Mouse (Mus musculus): Measurements from ENCODE around the gene Olfr417. TPM values are rescaled to one million over a fixed set of nuclear protein-coding genes. Genes with fewer than 3 reads are reported as not detected.

Olfr417 gene
- polyA plus RNA-seq, 1 experiment from 2014 or later = not detected

GRCm38 (mm10) chr1:174423764-174424163 lies 58.8 kb downstream of the Olfr417 start, which contains the start of gene Olfr414:
TSS of gene Olfr414 (plus strand) at chr1:174424064.
- Histone ChIP-seq H3K4me3 (ENCODE audit: low read depth, low read length) (no peak within 1 kb of the TSS), H3K36me3 (replicated peaks; ENCODE audit: control insufficient read depth, insufficient read depth, low read depth, low read length) (no peaks in the 10 kb centered on the region), H3K4me1 (ENCODE audit: control insufficient read depth, insufficient read depth, low read length) (no peaks in the 10 kb centered on the region), H3K27me3 (ENCODE audit: control insufficient read depth, insufficient read depth, low read length) (no peaks in the 10 kb centered on the region), H3K9me3 (replicated peaks; ENCODE audit: control insufficient read depth, low read length) (no peaks in the 10 kb centered on the region), H3K9ac (replicated peaks; ENCODE audit: low read length) (no peak within 1 kb of the TSS), H3K4me2 (ENCODE audit: low read depth, low read length) (no peak within 1 kb of the TSS), H3K27ac (replicated peaks; ENCODE audit: low read depth, low read length) (no peak within 1 kb of the TSS)
- DNase-seq (ENCODE audit: low spot score) = no peak
- no peak for ATAC-seq (replicated peaks; ENCODE audit: insufficient number of reproducible peaks, low FRiP score, low TSS enrichment, low read depth)
- WGBS = 81% methylated on average over 1 of the region's 1 CpGs

Other genes starting within 250 kb of the Olfr417 start
- 0.64 and 0.90 TPM in 2 replicates for gene Olfr231, start 244.0 kb upstream of the Olfr417 start, polyA plus RNA-seq (2014; fragmentation: Nextera tagmentation; extraction: Ambion mirVana)
- 0.29 TPM in 1 of 2 replicates, not detected in the other for gene Olfr424, start 233.6 kb upstream of the Olfr417 start, polyA plus RNA-seq (2014; fragmentation: Nextera tagmentation; extraction: Ambion mirVana)
- 0.14 and 0.34 TPM in 2 replicates for gene Olfr420, start 209.5 kb upstream of the Olfr417 start, polyA plus RNA-seq (2014; fragmentation: Nextera tagmentation; extraction: Ambion mirVana)
- gene Spta1, start 192.3 kb upstream of the Olfr417 start, polyA plus RNA-seq (2014; fragmentation: Nextera tagmentation; extraction: Ambion mirVana) = 2.0 and 2.4 TPM in 2 replicates
- not detected in 2 replicates for gene Olfr419, start 113.1 kb upstream of the Olfr417 start, polyA plus RNA-seq (2014; fragmentation: Nextera tagmentation; extraction: Ambion mirVana)
- not detected in 2 replicates for gene Mptx1, start 34.6 kb upstream of the Olfr417 start, polyA plus RNA-seq (2014; fragmentation: Nextera tagmentation; extraction: Ambion mirVana)
- gene Olfr248, start 25.9 kb downstream of the Olfr417 start, polyA plus RNA-seq (2014; fragmentation: Nextera tagmentation; extraction: Ambion mirVana) = not detected in 2 replicates
- not detected in 2 replicates for gene Olfr414, start 58.9 kb downstream of the Olfr417 start, polyA plus RNA-seq (2014; fragmentation: Nextera tagmentation; extraction: Ambion mirVana)
- not detected in 2 replicates for gene Olfr220, start 77.0 kb downstream of the Olfr417 start, polyA plus RNA-seq (2014; fragmentation: Nextera tagmentation; extraction: Ambion mirVana)
- 2.1 and 2.2 TPM in 2 replicates for gene Fmn2, start 136.7 kb downstream of the Olfr417 start, polyA plus RNA-seq (2014; fragmentation: Nextera tagmentation; extraction: Ambion mirVana)